Mouse (Mus musculus): ENCODE measurements at regions not wholly inside any gene's neighbourhood (a gene's known extent, or its start where the extent isn't known, plus 50 kb on each side); places are given as distances from the start of the nearest gene placed in this dataset.

- DNase-seq (ENCODE audit: low spot score): no peak
Measured at GRCm38 (mm10) chr5:119138293-119138692, 532.2 kb upstream of the Tbx3 start.

GRCm38 (mm10) chr5:119139336-119139735 is 531.1 kb upstream of the Tbx3 start:
- DNase-seq (ENCODE audit: low spot score): no peak

GRCm38 (mm10) chr5:119139816-119140215 is 530.7 kb upstream of the Tbx3 start:
- no peak for DNase-seq (ENCODE audit: low spot score)

DNA sequence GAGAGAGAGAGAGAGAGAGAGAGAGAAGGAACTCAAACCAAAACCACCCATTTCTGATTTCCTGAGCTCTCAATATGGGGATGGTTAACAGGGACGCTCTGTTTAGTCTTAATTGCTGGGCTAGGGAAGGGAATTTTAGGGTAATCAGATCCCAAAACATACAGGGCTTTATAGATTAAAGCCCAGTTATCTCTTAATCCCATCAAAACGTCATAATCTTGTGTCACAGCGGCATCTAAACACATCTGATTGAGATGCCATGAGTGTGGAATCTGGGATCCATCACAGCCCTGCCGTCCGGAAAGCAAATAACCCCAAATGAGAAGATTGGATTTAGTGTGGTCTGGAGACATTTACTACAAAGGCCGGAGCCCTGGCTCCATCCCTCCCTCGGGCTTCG is 527.1 kb upstream of the Tbx3 start:
- no peak for DNase-seq (ENCODE audit: low spot score)

DNA sequence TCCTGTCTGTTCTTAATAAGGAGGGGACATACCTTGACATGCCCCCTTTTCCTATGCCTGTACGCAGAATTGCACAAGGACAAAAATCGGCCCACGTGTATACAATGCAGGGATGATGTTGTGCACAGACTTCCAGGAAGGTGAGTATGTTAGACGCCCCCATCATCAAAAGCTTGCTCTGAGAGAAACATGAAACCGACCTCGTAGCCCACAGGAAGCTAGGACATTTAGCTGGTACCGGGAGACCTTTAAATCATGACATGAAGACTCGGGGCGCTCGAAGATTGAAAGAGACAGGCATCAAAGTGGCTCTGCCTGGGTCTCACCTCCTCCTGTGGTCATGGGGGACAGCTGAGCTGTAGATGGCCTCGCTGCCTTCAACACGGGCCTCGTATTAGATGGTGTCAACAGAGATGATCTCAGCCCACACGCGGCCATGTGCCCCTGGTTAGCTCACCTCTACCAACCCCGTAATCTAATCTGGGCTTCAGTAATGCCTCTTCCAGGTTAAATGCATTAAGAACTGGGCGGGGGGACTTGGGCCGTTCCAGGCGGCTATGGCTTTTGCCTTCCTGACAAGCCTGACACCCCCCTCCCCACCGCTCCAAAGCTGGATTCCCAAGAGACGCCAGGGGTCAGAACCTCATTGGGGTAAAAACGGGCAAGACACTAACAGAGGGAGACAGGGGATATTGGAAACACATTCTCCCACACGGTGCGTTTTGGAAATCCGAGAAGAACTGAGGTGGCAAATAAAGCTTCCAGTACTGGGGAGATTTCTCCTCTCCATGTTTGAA is 520.9 kb upstream of the Tbx3 start:
- no peak for DNase-seq (ENCODE audit: low spot score)

- DNase-seq (ENCODE audit: low spot score): no peak
Measured at GRCm38 (mm10) chr5:119153086-119153485, 517.4 kb upstream of the Tbx3 start.

DNA sequence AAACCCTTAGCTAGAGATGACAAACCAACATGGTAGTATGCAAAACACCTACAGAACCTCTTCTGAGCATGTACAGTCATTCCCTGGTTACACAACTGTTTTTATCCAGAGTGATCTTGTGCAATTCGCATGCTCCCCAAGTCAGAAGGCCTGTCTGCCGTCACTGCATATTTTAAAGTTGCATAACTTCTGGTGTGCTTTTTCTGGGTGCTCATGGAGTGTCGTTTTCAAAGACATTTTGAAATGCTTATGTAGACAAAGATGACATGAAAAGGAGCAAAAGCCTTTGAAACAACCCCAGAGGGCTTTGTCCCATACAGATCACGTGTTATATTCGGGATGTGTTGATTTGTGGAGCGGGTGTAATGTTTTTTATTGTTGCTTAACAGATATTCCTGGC is 513.8 kb upstream of the Tbx3 start:
- DNase-seq (ENCODE audit: low spot score): no peak

DNA sequence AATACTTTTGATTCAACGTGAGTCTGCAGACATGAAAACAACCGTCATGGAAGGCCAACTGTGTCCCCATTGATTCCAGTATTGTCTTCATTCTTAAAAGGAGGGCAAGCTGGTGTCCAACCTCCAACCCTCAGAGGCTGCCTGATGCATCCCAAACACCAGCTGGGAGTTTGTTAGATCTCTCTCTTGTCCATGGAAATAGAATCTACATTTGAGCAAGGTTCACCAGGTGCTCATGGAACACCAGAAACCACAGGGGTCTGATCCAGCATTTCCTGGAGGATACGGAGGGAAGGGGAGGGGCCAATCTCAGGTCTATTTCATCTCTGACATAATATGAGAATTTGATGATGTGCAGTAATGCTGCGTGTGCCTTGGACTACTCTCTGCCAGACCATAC is 512.3 kb upstream of the Tbx3 start:
- DNase-seq (ENCODE audit: low spot score): no peak

DNA sequence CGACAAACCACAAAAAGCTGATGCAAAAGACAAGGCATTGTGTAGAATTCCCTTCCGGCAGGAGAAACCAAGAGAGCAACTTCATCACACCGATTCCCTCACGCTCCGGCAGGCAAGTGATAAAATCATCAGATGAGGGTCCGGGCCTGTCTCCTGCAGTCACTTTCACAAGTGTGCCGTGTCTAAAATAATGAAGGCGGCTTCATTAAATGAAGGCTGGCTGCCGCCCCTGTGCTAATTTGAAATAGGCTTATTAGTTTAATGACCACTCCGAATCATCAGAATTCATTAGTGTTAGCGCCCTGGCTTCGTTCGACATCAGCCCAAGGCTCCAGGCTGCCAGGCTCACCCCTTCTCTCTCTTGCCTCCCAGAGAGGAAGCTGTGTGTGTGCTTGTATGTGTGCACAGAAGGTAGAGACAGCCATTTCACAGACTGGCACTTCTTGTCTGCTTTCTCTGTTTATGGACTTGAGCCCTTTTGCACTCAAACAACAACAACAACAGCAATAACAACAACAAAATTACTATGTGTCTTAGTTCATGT is 508.3 kb upstream of the Tbx3 start:
- no peak for DNase-seq (ENCODE audit: low spot score)

GRCm38 (mm10) chr5:119167718-119168117 is 502.8 kb upstream of the Tbx3 start:
- DNase-seq (ENCODE audit: low spot score): no peak

DNA sequence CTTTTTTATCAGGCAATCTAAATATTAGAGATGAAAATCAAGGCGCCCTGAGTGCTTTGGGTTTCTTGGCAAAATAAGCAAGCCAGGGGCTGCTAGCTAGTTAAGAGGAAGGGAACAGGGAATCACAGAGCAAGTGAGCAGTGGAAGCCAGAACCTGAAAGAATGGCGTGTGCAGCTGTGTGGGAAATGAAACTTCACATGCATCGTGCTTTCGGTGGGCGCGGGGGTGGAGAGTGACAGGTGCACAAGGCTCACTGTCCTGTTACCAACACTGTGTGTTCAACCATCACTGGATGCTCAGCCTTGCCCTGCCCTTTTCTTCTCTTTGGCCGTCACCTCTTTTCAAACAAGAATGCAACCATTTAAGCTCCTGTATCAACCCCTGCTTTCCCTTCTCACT is 501.2 kb upstream of the Tbx3 start:
- no peak for DNase-seq (ENCODE audit: low spot score)

DNA sequence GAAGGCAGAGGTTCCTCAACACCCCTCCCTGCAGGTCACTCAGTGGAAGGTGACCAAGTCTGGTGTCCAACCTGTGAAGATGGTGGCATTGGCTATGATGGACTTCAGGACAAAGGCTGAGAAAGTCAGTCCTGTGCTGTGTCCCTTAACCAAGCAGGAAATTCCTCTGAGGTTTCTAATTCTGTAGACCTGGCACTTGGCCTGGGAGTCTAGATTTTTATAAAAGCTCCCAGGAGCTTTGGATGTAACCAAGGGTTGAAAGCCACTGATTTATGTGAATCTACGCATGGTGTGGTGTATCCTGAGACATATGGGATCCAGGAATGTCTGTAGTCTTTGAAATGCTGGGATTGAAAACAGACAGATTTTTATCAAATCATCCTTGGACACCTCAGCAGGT is 498.8 kb upstream of the Tbx3 start:
- DNase-seq (ENCODE audit: low spot score): no peak

- DNase-seq (ENCODE audit: low spot score): no peak
Measured at GRCm38 (mm10) chr5:119178805-119179204, 491.7 kb upstream of the Tbx3 start.

GRCm38 (mm10) chr5:119183545-119184047 is 486.9 kb upstream of the Tbx3 start:
- no peak for DNase-seq (ENCODE audit: low spot score)

DNA sequence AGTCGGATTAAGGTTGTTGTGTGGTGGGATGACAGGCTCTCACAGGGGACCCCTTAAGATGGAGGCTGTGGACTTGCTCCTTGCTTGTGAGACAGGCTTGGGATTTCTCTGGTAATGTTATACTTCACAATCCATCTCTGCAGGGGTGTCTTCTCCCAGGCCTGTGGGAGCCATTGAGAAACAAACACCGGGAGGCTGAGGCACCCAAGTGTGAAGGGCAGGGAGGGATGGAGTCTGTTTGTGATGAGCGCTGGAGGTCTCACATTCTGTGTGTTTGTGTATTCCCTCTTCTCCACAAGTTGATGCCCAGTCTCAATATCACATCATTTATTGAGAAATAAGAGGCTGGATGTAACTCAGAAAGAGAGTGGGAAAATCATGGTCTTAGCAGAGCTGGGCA is 483.9 kb upstream of the Tbx3 start:
- DNase-seq (ENCODE audit: low spot score): no peak

DNA sequence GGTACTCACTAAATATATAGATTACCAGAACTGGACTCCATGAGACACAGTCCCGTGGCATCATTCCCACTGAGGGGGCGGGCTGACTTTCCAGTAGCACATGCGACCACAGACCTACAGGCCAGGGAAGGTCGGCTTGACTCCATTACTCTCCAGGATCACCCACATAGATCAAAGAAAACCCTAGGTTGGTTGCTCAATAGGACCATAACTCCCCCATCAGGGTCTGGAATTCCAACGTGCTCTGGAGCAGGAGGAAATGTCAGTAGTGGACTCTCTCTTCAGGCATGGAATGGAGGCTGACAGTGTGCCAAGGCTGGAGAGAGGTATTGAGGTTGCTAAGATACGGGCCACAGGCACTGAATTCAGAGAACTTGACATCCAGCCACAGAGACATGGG is 482.0 kb upstream of the Tbx3 start:
- no peak for DNase-seq (ENCODE audit: low spot score)

- no peak for DNase-seq (ENCODE audit: low spot score)
Measured at GRCm38 (mm10) chr5:119193699-119194681, 476.5 kb upstream of the Tbx3 start.

- DNase-seq (ENCODE audit: low spot score): no peak
Measured at GRCm38 (mm10) chr5:119199906-119200305, 470.6 kb upstream of the Tbx3 start.

- DNase-seq (ENCODE audit: low spot score): no peak
Measured at GRCm38 (mm10) chr5:119201251-119201650, 469.2 kb upstream of the Tbx3 start.

GRCm38 (mm10) chr5:119204736-119205135 is 465.7 kb upstream of the Tbx3 start:
- no peak for DNase-seq (ENCODE audit: low spot score)

DNA sequence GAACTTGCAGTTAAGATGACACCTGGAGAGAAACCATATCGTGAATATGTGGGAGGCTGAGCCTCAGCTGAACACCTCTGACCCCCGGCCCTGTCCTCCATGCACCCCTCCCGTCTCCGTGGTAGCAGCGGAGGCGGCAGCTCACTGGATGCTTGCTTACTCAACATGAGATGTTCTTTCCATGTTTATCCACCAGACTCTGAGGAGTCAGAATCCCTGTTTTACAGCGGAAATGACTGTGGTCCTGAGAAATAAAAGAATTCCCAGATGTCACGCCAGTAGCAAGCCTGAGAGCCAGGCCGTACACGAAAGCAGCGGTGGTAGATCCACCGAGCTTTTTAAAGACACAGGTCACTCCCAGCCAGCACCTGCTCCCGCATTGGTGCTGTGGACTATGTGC is 462.4 kb upstream of the Tbx3 start:
- no peak for DNase-seq (ENCODE audit: low spot score)

- no peak for DNase-seq (ENCODE audit: low spot score)
Measured at GRCm38 (mm10) chr5:119213196-119213595, 457.3 kb upstream of the Tbx3 start.
